Mouse (Mus musculus) ovary, postnatal 36 days (tissue): ENCODE measurements around the gene Actr2.
A peak's percentile ranks its signal among the peaks of the same experiment; 100 is the strongest.
"Not testable (repeated sequence)": the region's sequence is repeated elsewhere in the genome, so short reads cannot be mapped to it uniquely, and the experiment has no call there.

Experiments
- DNase-seq: peaks from one replicate; pipeline ENCODE4 v3.0.0; 2022; ENCODE audit warnings: low spot score, mixed read lengths

The Actr2 gene

GRCm38 (mm10) chr11:20112741-20113480 lies at the start of gene Actr2:
Actr2 (minus strand) TSS chr11:20112913.
- peak; percentile 98 for DNase-seq

- no peak for DNase-seq
Observed at GRCm38 (mm10) chr11:20158879-20159278, 46.2 kb upstream of the Actr2 start.

- not testable (repeated sequence) for DNase-seq
Observed at GRCm38 (mm10) chr11:20153542-20153941, 40.8 kb upstream of the Actr2 start.

GRCm38 (mm10) chr11:20152107-20152901 lies 39.6 kb upstream of the Actr2 start:
- DNase-seq: no peak

- no peak for DNase-seq
Observed at GRCm38 (mm10) chr11:20151290-20151689, 38.6 kb upstream of the Actr2 start.

- DNase-seq: no peak
Observed at GRCm38 (mm10) chr11:20149936-20150335, 37.2 kb upstream of the Actr2 start.

- no peak for DNase-seq
Observed at GRCm38 (mm10) chr11:20145383-20145782, 32.7 kb upstream of the Actr2 start.

GRCm38 (mm10) chr11:20144536-20145263 lies 32.0 kb upstream of the Actr2 start:
- DNase-seq: no peak

GRCm38 (mm10) chr11:20143687-20144086 lies 31.0 kb upstream of the Actr2 start:
- DNase-seq: not testable (repeated sequence)

GRCm38 (mm10) chr11:20142516-20142915 lies 29.8 kb upstream of the Actr2 start:
- no peak for DNase-seq

GRCm38 (mm10) chr11:20140286-20140685 lies 27.6 kb upstream of the Actr2 start:
- DNase-seq: no peak

- no peak for DNase-seq
Observed at GRCm38 (mm10) chr11:20139711-20140110, 27.0 kb upstream of the Actr2 start.

GRCm38 (mm10) chr11:20138498-20139208 lies 25.9 kb upstream of the Actr2 start:
- DNase-seq: no peak

- DNase-seq: no peak
Observed at GRCm38 (mm10) chr11:20137872-20138271, 25.2 kb upstream of the Actr2 start.

GRCm38 (mm10) chr11:20136314-20136713 lies 23.6 kb upstream of the Actr2 start:
- DNase-seq: no peak

GRCm38 (mm10) chr11:20134869-20135268 lies 22.2 kb upstream of the Actr2 start:
- not testable (repeated sequence) for DNase-seq

GRCm38 (mm10) chr11:20133721-20134120 lies 21.0 kb upstream of the Actr2 start:
- DNase-seq: no peak

- DNase-seq: peak; percentile 70
Observed at GRCm38 (mm10) chr11:20132955-20133562, 20.3 kb upstream of the Actr2 start.

- no peak for DNase-seq
Observed at GRCm38 (mm10) chr11:20126673-20127516, 14.2 kb upstream of the Actr2 start.

GRCm38 (mm10) chr11:20125423-20125822 lies 12.7 kb upstream of the Actr2 start:
- no peak for DNase-seq

- DNase-seq: no peak
Observed at GRCm38 (mm10) chr11:20116701-20117100, 4.0 kb upstream of the Actr2 start.
